Mouse (Mus musculus) liver, embryonic 14.5 days (tissue): ENCODE results near the gene Usp34. TPM values are rescaled to one million over a fixed set of nuclear protein-coding genes. Genes with fewer than 3 reads are reported as not detected.
A peak's percentile ranks its signal among the peaks of the same experiment; 100 is the strongest.
"Not testable (repeated sequence)": the region's sequence is repeated elsewhere in the genome, so short reads cannot be mapped to it uniquely, and the experiment has no call there.

Experiments used
- ATAC-seq: fragments of 200-750 bp; cut with Nextera tagmentation; 2 replicates; pipeline ENCODE4 v1.8.0; 2017; ENCODE audit warnings: moderate number of reproducible peaks, mild to moderate bottlenecking, moderate library complexity; ENCODE audit not compliant: insufficient read depth
- DNase-seq, 3 experiments: peaks; one replicate each; pipeline ENCODE4 v3.0.0-alpha.2; 2012 to 2013; ENCODE audit warnings: low read depth in 3 of 3, low spot score in 3 of 3
- H3K27ac ChIP-seq: fragments of 300-500 bp; sonication (generic); 2 replicates; pipeline ENCODE4 v1.5.1; 2014; ENCODE audit warnings: moderate library complexity, mild to moderate bottlenecking, control low read depth, inconsistent platforms
- H3K27me3 ChIP-seq: fragments of 300-500 bp; sonication (generic); 2 replicates; pipeline ENCODE4 v1.6.1; 2014; ENCODE audit warnings: mild to moderate bottlenecking, low read length, moderate library complexity; ENCODE audit not compliant: control insufficient read depth, insufficient read depth
- H3K36me3 ChIP-seq: fragments of 300-500 bp; sonication (generic); replicated peaks from 2 replicates; pipeline ENCODE4 v1.6.1; 2014; ENCODE audit warnings: low read depth; ENCODE audit not compliant: control insufficient read depth, insufficient read depth
- H3K4me1 ChIP-seq, 2 experiments: fragments of 200-500 bp in 1 of 2; fragments of 300-500 bp in 1 of 2; sonication (generic) in 1 of 2; replicated peaks; 2 replicates each; pipeline ENCODE4 v1.6.1; 2012 to 2014; ENCODE audit warnings: antibody characterized with exemption in 1 of 2, inconsistent platforms in 1 of 2, low read length in 1 of 2; ENCODE audit not compliant: control insufficient read depth in 2 of 2, insufficient read depth in 2 of 2
- H3K4me2 ChIP-seq: fragments of 300-500 bp; sonication (generic); 2 replicates; pipeline ENCODE4 v1.6.1; 2014; ENCODE audit warnings: low read depth, mild to moderate bottlenecking, control low read depth, moderate library complexity
- H3K4me3 ChIP-seq, 2 experiments: fragments of 200-500 bp in 1 of 2; fragments of 300-500 bp in 1 of 2; sonication (generic) in 1 of 2; 2 replicates each; pipeline ENCODE4 v1.5.1; 2012 to 2014; ENCODE audit warnings: low read depth in 2 of 2, low read length in 2 of 2, mild to moderate bottlenecking in 2 of 2, control low read depth in 1 of 2, inconsistent platforms in 1 of 2, moderate library complexity in 1 of 2; ENCODE audit not compliant: insufficient read depth in 1 of 2
- H3K9ac ChIP-seq: fragments of 300-500 bp; sonication (generic); replicated peaks from 2 replicates; pipeline ENCODE4 v1.6.1; 2014; ENCODE audit warnings: mild to moderate bottlenecking, control low read depth, moderate library complexity
- H3K9me3 ChIP-seq: fragments of 300-500 bp; sonication (generic); 2 replicates; pipeline ENCODE4 v1.6.1; 2016; ENCODE audit warnings: low read length, mixed read lengths; ENCODE audit not compliant: control insufficient read depth
- CTCF ChIP-seq: IDR thresholded peaks from 2 replicates; pipeline ENCODE4 v1.5.1; 2016; ENCODE audit warnings: antibody characterized with exemption, low read depth, control low read depth
- EP300 ChIP-seq: IDR thresholded peaks from 2 replicates; pipeline ENCODE4 v1.6.1; 2016; ENCODE audit warnings: antibody characterized with exemption, low read depth
- WGBS: fragments of 180-500 bp; shearing (Covaris S2); extraction: QIAGEN DNeasy Blood & Tissue Kit; methylation state at CpG from one replicate; pipeline ENCODE4 v1.1.7; 2014; ENCODE audit not compliant: insufficient replicate concordance; 5-methylcytosine and 5-hydroxymethylcytosine counted together
- polyA plus RNA-seq, 2 experiments: library from polyadenylated mRNA; depleted of rRNA in 1 of 2; stranded (reverse) in 1 of 2; unstranded in 1 of 2; fragments of >200 nt; fragmentation: Nextera tagmentation in 1 of 2; extraction: Ambion mirVana in 1 of 2; gene quantifications; 2 replicates each; pipeline versions ENCODE4 v1.2.1 to v1.2.3; 2012 to 2014

The Usp34 gene
- polyA plus RNA-seq, 2 experiments, result 9.9 to 11.1 TPM

GRCm38 (mm10) chr11:23297379-23297778 lies 9.3 kb upstream of the Usp34 start:
- 82% methylated on average over 2 of the region's 2 CpGs for WGBS
- Histone ChIP-seq H3K9ac (no peak overlapping the region), H3K9me3 (no peaks in the 10 kb centered on the region), H3K27ac (no peak overlapping the region), H3K27me3 (no peaks in the 10 kb centered on the region), H3K4me3 (no peak overlapping the region), H3K4me1 (0 out of 4 replicates have a peak, but pooled peaks cover 0 to 2% of the 10 kb centered on the region in 2 experiments), H3K36me3 (peaks cover 59% of the 10 kb centered on the region), H3K4me2 (no peak overlapping the region)
- TF ChIP-seq CTCF, result no peak
- ATAC-seq (no peak), DNase-seq (no peak)

- Histone ChIP-seq H3K36me3 (peaks cover 50% of the 10 kb centered on the region), H3K9me3 (no peaks in the 10 kb centered on the region), H3K4me2 (no peak overlapping the region), H3K27ac (no peak overlapping the region), H3K9ac (no peak overlapping the region), H3K4me1 (0 out of 4 replicates have a peak, but pooled peaks cover 0 to 2% of the 10 kb centered on the region in 2 experiments), H3K4me3 (no peak overlapping the region), H3K27me3 (no peaks in the 10 kb centered on the region)
- ATAC-seq (no peak), DNase-seq (no peak)
- 86% methylated on average over 2 of the region's 2 CpGs for WGBS
- no peak for TF ChIP-seq EP300
Observed at GRCm38 (mm10) chr11:23298301-23298700, 8.4 kb upstream of the Usp34 start.

GRCm38 (mm10) chr11:23299910-23300309 lies 6.8 kb upstream of the Usp34 start:
- Histone ChIP-seq H3K27ac (no peak overlapping the region), H3K4me3 (no peak overlapping the region), H3K4me2 (no peak overlapping the region), H3K36me3 (peaks cover 34% of the 10 kb centered on the region), H3K4me1 (peaks cover 3 to 4% of the 10 kb centered on the region in 2 experiments; a peak in 3 of 4 replicates), H3K9me3 (no peaks in the 10 kb centered on the region), H3K9ac (no peak overlapping the region), H3K27me3 (no peaks in the 10 kb centered on the region)
- DNase-seq (no peak), ATAC-seq (no peak; the same call in 1 of the 2 replicates)
- 92% methylated on average over 1 of the region's 1 CpGs for WGBS
- no peak for TF ChIP-seq EP300
- no peak for TF ChIP-seq CTCF

- ATAC-seq, result no peak
- H3K9me3 ChIP-seq, result no peaks in the 10 kb centered on the region
- TF ChIP-seq CTCF, result no peak
- TF ChIP-seq EP300, result no peak
- no peak overlapping the region for H3K27ac ChIP-seq
- DNase-seq, result no peak
- no peak overlapping the region for H3K4me3 ChIP-seq
- H3K4me2 ChIP-seq, result no peak overlapping the region
- H3K27me3 ChIP-seq, result no peaks in the 10 kb centered on the region
- 73% methylated on average over 1 of the region's 1 CpGs for WGBS
- peaks cover 5% of the 10 kb centered on the region for H3K36me3 ChIP-seq
- peaks cover 4 to 11% of the 10 kb centered on the region in 2 experiments for H3K4me1 ChIP-seq
- no peak overlapping the region for H3K9ac ChIP-seq
Observed at GRCm38 (mm10) chr11:23303126-23303525, 3.6 kb upstream of the Usp34 start.

- peak in 1 of 3 experiments; percentile 11 for DNase-seq
- ATAC-seq, H3K27me3 ChIP-seq, H3K36me3 ChIP-seq, H3K9me3 ChIP-seq: not testable (repeated sequence)
- H3K4me3 ChIP-seq, result peak overlapping the region; percentile 92 to 95
- whole genome bisulfite sequencing, result 33% methylated on average over 10 of the region's 10 CpGs
- peak overlapping the region; percentile 87 for H3K9ac ChIP-seq
- H3K27ac ChIP-seq, result peak overlapping the region; percentile 92
- peaks cover 4 to 17% of the 10 kb centered on the region in 2 experiments for H3K4me1 ChIP-seq
- peak overlapping the region; percentile 70 for H3K4me2 ChIP-seq
- peak; percentile 29 for TF ChIP-seq CTCF
Observed at GRCm38 (mm10) chr11:23305101-23305672, 1.5 kb upstream of the Usp34 start.
